Mouse (Mus musculus): ENCODE data around the gene Gstm6.

DNA sequence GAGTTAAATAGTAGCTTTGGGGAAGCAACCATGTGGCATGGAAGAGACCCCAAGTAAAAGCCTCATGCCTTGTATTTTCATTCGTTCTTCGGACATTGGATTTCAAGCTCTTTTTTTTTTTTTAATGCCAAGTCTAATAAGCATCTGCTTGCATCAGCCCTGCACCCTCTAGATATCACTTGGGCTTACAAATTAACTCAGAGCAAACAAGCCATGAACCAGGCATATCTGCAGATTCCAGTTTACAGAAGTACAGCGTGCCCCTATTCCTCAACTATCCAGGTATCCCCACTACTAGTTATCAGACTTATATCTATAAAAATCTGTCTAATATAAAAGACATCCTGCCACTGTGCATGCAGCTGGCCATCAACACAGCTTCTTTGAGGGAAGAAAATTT, 28.5 kb upstream of the Gstm6 start:
- TF ChIP-seq TAL1 (IDR thresholded peaks at IDR 0.05; ENCODE audit: low read length) (no peak), GATA1 (IDR thresholded peaks at IDR 0.05; ENCODE audit: low read length) (no peak)

Measured in erythroblast, embryonic 14.5 days (primary cell).